13 mouse cellular contexts compared by ENCODE assay signal in the genomic region with DNA sequence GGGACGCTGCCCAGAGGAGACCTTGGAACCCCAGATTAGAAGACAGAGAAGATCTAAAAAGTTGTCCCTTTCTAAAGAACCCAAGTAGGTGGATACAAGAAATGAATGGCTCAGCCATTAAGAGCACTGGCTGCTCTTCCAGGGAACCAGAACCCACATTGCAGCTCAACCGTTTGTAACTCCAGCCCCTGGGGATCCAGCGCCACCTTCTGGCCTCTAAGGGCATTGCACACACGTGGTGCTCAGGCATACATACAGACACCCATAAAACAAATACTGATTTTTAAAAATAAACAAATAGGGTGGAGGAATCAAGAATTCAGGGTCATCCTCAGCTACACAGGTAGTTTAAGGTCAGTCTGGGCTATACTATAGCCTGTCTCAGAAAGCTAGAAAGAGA. TPM values are rescaled to one million over a fixed set of nuclear protein-coding genes. Genes with fewer than 3 reads are reported as not detected.
DNase-seq lines count a peak whose midpoint lies in the region; ATAC-seq and TF ChIP-seq lines count a peak whose summit lies in the region.
"Had no signal": no experiment of that assay in that cellular context is flagged by ENCODE, and none has a peak within 500 bp of the region (broad histone marks: within the 10 kb centered on the region; RNA-seq: fewer than 3 reads in every experiment).

No protein-coding gene starts in this region.

- H3K27me3 ChIP-seq in heart, postnatal 0 days (ENCODE audit: control insufficient read depth, insufficient read depth, low read length): no peaks in the 10 kb centered on the region
- H3K27me3 ChIP-seq in lung, postnatal 0 days (replicated peaks; ENCODE audit: insufficient read depth, low read length): no peaks in the 10 kb centered on the region
- H3K27me3 ChIP-seq: hindbrain, embryonic 12.5 days had no signal

- H3K4me3 ChIP-seq in heart, postnatal 0 days (ENCODE audit: low read depth, low read length): no peak overlapping the region
- H3K4me3 ChIP-seq in lung, postnatal 0 days (ENCODE audit: low read depth, low read length): no peak overlapping the region
- H3K4me3 ChIP-seq in olfactory bulb, adult 2 months (ENCODE audit: insufficient read depth, low read depth, low read length): no peak overlapping the region
- H3K4me3 ChIP-seq: embryonic facial prominence, embryonic 10.5 days; hindbrain, embryonic 12.5 days; limb, embryonic 10.5 days had no signal

- no peak overlapping the region for H3K9ac ChIP-seq in heart, postnatal 0 days (replicated peaks; ENCODE audit: low read depth, low read length)
- H3K9ac ChIP-seq in lung, postnatal 0 days (replicated peaks; ENCODE audit: low read depth): no peak overlapping the region
- H3K9ac ChIP-seq: hindbrain, embryonic 12.5 days had no signal

- 0 out of 2 replicates have a peak, but pooled peaks cover 6% of the 10 kb centered on the region for H3K9me3 ChIP-seq in heart, postnatal 0 days (replicated peaks; ENCODE audit: control insufficient read depth, low read length)
- no peaks in the 10 kb centered on the region for H3K9me3 ChIP-seq in lung, postnatal 0 days (ENCODE audit: low read length)
- H3K9me3 ChIP-seq: hindbrain, embryonic 12.5 days had no signal

- peak; percentile 15; the same call in 1 of the 2 replicates for TF ChIP-seq CTCF in heart, postnatal 0 days (IDR thresholded peaks at IDR 0.05; ENCODE audit: low read depth)
- peak; percentile 42 for TF ChIP-seq CTCF in lung, postnatal 0 days (IDR thresholded peaks at IDR 0.05)
- TF ChIP-seq CTCF in olfactory bulb, adult 2 months (IDR thresholded peaks at IDR 0.05; ENCODE audit: insufficient read depth, low read depth, low read length): 0 out of 2 replicates have a peak, but pooled peaks have one; percentile 8

- no peak overlapping the region for H3K27ac ChIP-seq in heart, postnatal 0 days (ENCODE audit: low read depth)
- no peak overlapping the region for H3K27ac ChIP-seq in lung, postnatal 0 days (ENCODE audit: low read length)
- H3K27ac ChIP-seq in olfactory bulb, adult 2 months (ENCODE audit: insufficient read depth, low read depth, low read length): no peak overlapping the region
- H3K27ac ChIP-seq: embryonic facial prominence, embryonic 10.5 days; hindbrain, embryonic 12.5 days; limb, embryonic 10.5 days had no signal

- DNase-seq in heart, postnatal 0 days (ENCODE audit: low spot score): no peak
- DNase-seq in heart, postnatal 10 days: no peak
- DNase-seq in lung, postnatal 0 days (ENCODE audit: low spot score): no peak
- no peak for DNase-seq in lung, adult 18-20 months
- DNase-seq in ES-CJ7 (ENCODE audit: low read depth, low spot score): peak; percentile 38
- DNase-seq in retina, embryonic 14.5 days (ENCODE audit: low spot score): no peak
- DNase-seq: thymus, postnatal 25 days had no signal

- 0 out of 2 replicates have a peak, but pooled peaks cover 12% of the 10 kb centered on the region for H3K4me1 ChIP-seq in heart, postnatal 0 days (ENCODE audit: control insufficient read depth, insufficient read depth)
- H3K4me1 ChIP-seq in lung, postnatal 0 days (ENCODE audit: insufficient read depth, low read depth, low read length): no peaks in the 10 kb centered on the region
- H3K4me1 ChIP-seq in olfactory bulb, adult 2 months (ENCODE audit: control insufficient read depth, insufficient read depth, low read length): peaks cover 4% of the 10 kb centered on the region
- H3K4me1 ChIP-seq: hindbrain, embryonic 12.5 days; limb, embryonic 10.5 days had no signal

- no peak overlapping the region for H3K4me2 ChIP-seq in heart, postnatal 0 days (ENCODE audit: low read depth, low read length)
- H3K4me2 ChIP-seq in lung, postnatal 0 days (replicated peaks; ENCODE audit: low read depth, low read length): no peak overlapping the region
- H3K4me2 ChIP-seq: heart, embryonic 11.5 days; hindbrain, embryonic 12.5 days had no signal

- intact Hi-C loops in heart, postnatal 10 days (cut with DNase I): loop anchor here (5.0 kb wide), 1 partner anchor 149 kb away; no protein-coding TSS in a partner anchor

- TF ChIP-seq POLR2A in olfactory bulb, adult 2 months (IDR thresholded peaks at IDR 0.05; ENCODE audit: insufficient read depth, low read depth, low read length): no peak

- H3K36me3 ChIP-seq in heart, postnatal 0 days (replicated peaks; ENCODE audit: control insufficient read depth, insufficient read depth, low read length): no peaks in the 10 kb centered on the region
- no peaks in the 10 kb centered on the region for H3K36me3 ChIP-seq in lung, postnatal 0 days (ENCODE audit: insufficient read depth, low read length)
- H3K36me3 ChIP-seq: embryonic facial prominence, embryonic 10.5 days; hindbrain, embryonic 12.5 days; limb, embryonic 10.5 days had no signal

- 71% methylated on average over 4 of the region's 4 CpGs for WGBS in heart, postnatal 0 days
- WGBS in lung, postnatal 0 days: 74% methylated on average over 4 of the region's 4 CpGs
- 73% methylated on average over 4 of the region's 4 CpGs for WGBS in olfactory bulb, adult 2 months

- ATAC-seq in heart, postnatal 0 days (ENCODE audit: insufficient read depth, low read depth): no peak
- ATAC-seq in lung, postnatal 0 days: no peak
- ATAC-seq: activated CD4-positive, CD25-positive, alpha-beta regulatory T cell, adult 4 months had no signal

- no peak for TF ChIP-seq EP300 in heart, postnatal 0 days (IDR thresholded peaks at IDR 0.05; ENCODE audit: low read depth)
- TF ChIP-seq EP300 in lung, postnatal 0 days (IDR thresholded peaks at IDR 0.05): no peak

RNA-seq across cellular contexts. Expression of a gene that starts 8.8 kb away (rescaled TPM):
- 5.4 and 5.5 TPM in 2 replicates for total RNA-seq in heart, postnatal 0 days (2014; rRNA removed; ENCODE audit: low replicate concordance)
- polyA plus RNA-seq in heart, postnatal 0 days (2015; fragmentation: Nextera tagmentation; extraction: Ambion mirVana): 1.5 TPM in 2 replicates
- 10 to 100 TPM; 26.9 to 27.6 TPM for total RNA-seq in heart, postnatal 10 days (2021)
- polyA plus RNA-seq in lung, postnatal 0 days (2015; fragmentation: Nextera tagmentation; extraction: Ambion mirVana): 0.36 and 0.39 TPM in 2 replicates
- polyA plus RNA-seq in olfactory bulb, adult 2 months (2012; ENCODE audit: insufficient read depth, insufficient read length, low replicate concordance, missing spikeins): not detected in 2 replicates
- polyA plus RNA-seq: activated CD4-positive, CD25-positive, alpha-beta regulatory T cell, adult 4 months had no signal

RNA-seq across cellular contexts. Expression of a gene that starts 30.6 kb away (rescaled TPM):
- 75.3 and 102 TPM in 2 replicates for total RNA-seq in heart, postnatal 0 days (2014; rRNA removed; ENCODE audit: low replicate concordance)
- 94.6 and 97.2 TPM in 2 replicates for polyA plus RNA-seq in heart, postnatal 0 days (2015; fragmentation: Nextera tagmentation; extraction: Ambion mirVana)
- 10 to 100 TPM; 45.2 to 88.0 TPM for total RNA-seq in heart, postnatal 10 days (2021)
- 66.3 and 72.0 TPM in 2 replicates for polyA plus RNA-seq in lung, postnatal 0 days (2015; fragmentation: Nextera tagmentation; extraction: Ambion mirVana)
- not detected in 2 replicates for polyA plus RNA-seq in olfactory bulb, adult 2 months (2012; ENCODE audit: insufficient read depth, insufficient read length, low replicate concordance, missing spikeins)

RNA-seq across cellular contexts. Expression of a gene that starts 59.2 kb away (rescaled TPM):
- 114 and 136 TPM in 2 replicates for total RNA-seq in heart, postnatal 0 days (2014; rRNA removed; ENCODE audit: low replicate concordance)
- 188 TPM in 2 replicates for polyA plus RNA-seq in heart, postnatal 0 days (2015; fragmentation: Nextera tagmentation; extraction: Ambion mirVana)
- 100 to 1,000 TPM; 112 to 117 TPM for total RNA-seq in heart, postnatal 10 days (2021)
- polyA plus RNA-seq in lung, postnatal 0 days (2015; fragmentation: Nextera tagmentation; extraction: Ambion mirVana): 90.4 and 112 TPM in 2 replicates
- not detected in 2 replicates for polyA plus RNA-seq in olfactory bulb, adult 2 months (2012; ENCODE audit: insufficient read depth, insufficient read length, low replicate concordance, missing spikeins)

Comparison
In these comparisons a context has a peak if more than half of its experiments do, and no peak if none do; other contexts are left out.
1. RNA of a gene that starts 30.6 kb away (polyA plus RNA-seq): 94.6 to 97.2 TPM in heart, postnatal 0 days and 66.3 to 72.0 TPM in lung, postnatal 0 days; not detected in olfactory bulb, adult 2 months; every median in the first group is over 10 times any median in the second.
2. RNA of a gene that starts 59.2 kb away (polyA plus RNA-seq): 188 TPM in heart, postnatal 0 days and 90.4 to 112 TPM in lung, postnatal 0 days; not detected in olfactory bulb, adult 2 months; every median in the first group is over 10 times any median in the second.
3. Peak in every context shown above with its lines, with median percentiles within 50 percentile points of each other: CTCF ChIP-seq.